Mouse (Mus musculus) adipose tissue, adult 10 weeks (tissue): ENCODE measurements around the gene Olfr1153. TPM values are rescaled to one million over a fixed set of nuclear protein-coding genes. Genes with fewer than 3 reads are reported as not detected.

Experiments used
- polyA plus RNA-seq: library from polyadenylated mRNA; stranded (reverse); fragments of 350-450 nt; fragmentation: Illumina TruSeq; extraction: RNeasy Lipid Tissue Mini Kit (QIAGEN cat#74804); gene quantifications from one replicate; pipeline ENCODE4 v1.2.3, GENCODE M21; 2014; ENCODE audit warnings: low read depth, low replicate concordance

Olfr1153 gene
- polyA plus RNA-seq = not detected

DNA sequence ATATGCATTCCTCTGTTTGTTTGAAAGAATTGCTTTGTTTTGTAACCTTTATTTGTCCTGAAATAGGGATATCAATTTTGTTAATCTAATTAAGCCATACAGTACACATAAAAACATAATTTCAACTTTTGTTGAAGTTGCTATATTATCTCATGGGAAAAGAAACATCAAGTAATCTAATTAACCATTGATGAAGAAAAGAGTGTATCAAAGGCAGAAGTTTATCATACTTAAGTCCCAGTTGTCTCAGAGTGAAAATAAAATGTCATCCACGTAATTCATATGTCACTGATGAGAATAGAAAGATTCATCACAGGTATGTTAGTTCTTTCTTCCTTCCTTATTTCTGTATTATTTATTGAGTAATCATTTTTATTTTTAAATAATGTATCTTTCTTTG lies at the start of gene Olfr1153:
Gene Olfr1153, plus strand, starts transcription at position 301 of the 400 bp plus-strand sequence.

DNA sequence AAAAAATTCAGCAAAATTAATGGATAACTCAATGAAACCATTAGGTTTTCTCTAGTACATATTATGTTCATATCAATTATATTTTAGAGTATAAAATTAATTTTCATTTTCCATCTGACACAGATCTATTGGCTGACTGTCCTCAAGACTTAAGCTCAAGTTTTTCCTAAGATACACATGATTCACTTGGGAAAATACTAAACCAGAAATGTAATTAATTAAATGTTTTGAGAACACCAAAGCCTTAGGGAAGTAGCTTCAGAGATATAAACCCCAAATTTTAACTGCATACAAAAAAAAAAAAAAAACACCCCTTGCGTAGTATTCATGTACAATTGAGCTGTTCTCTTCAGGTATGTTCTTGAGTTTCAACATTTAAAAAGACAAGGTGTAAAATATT lies 39.2 kb upstream of the Olfr1153 start, which contains the start of gene Olfr1151:
Gene Olfr1151, plus strand, starts transcription at position 301 of the 400 bp plus-strand sequence.

DNA sequence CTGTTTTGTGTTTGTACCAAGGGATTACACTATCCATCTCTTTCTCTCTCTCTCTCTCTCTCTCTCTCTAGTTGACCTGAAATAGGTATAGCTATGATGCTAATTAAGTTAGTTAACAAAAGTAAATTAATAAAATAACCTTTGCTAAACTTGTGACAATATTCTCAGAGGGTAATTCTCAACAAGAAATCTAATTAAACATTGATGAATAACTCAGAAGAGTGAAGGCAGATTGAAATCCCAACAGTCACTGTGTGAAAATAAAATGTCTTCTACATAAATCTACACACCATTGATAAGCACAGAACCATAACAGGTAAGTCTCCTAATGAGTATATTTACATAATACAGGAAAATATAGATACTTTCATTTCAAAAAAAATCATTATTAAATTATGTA lies 28.6 kb upstream of the Olfr1153 start, which contains the start of gene Olfr1152:
Gene Olfr1152, plus strand, starts transcription at position 301 of the 400 bp plus-strand sequence.

DNA sequence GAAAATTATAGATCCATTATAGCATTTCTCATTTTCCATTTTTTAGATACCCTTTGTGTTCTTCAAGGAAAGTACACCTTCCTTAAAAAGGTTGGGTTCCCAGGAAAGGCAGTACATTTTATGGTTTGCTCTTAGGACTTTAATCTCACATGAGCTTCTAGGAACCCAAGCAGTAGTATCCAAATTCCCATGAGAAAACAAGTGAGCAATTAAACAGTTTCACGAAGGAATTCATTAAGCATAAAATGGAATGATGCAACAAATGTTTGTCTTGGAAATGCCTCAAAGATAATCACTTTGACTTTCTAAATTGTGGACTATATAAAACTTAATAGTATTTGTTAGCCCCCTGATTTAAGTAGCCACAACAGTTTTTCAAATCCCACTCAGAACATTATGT lies 10.3 kb downstream of the Olfr1153 start, which contains the start of gene Olfr1154:
Gene Olfr1154, minus strand, starts transcription at position 101 of the 400 bp plus-strand sequence.

DNA sequence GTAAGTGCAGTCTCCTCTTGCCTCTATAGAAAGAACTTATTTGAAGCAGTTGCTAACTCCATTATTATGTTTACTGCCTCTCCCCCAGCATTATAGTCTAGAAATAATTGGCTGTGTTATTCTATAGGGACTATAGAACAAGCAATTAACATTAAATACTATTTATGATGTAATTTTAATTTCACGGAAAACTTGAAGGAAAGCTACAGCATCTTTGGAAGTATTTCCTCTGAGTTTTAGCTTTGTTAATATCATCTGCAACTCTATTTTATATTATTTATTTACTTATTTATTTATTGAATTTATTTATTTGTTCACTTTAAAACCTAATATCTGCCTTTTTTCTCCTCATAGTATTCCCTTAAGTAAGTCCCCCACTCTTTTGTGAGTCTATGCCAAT lies 50.3 kb downstream of the Olfr1153 start, which contains the start of gene Olfr1155:
Gene Olfr1155, minus strand, starts transcription at position 101 of the 400 bp plus-strand sequence.

Other genes with a start within 250 kb of the Olfr1153 start
- gene Olfr1133, start 247.6 kb upstream of the Olfr1153 start, polyA plus RNA-seq = not detected
- gene Olfr1134, start 236.5 kb upstream of the Olfr1153 start, polyA plus RNA-seq = not detected
- gene Olfr1135, start 221.3 kb upstream of the Olfr1153 start, polyA plus RNA-seq = not detected
- not detected for gene Olfr1136, start 201.0 kb upstream of the Olfr1153 start, polyA plus RNA-seq
- not detected for gene Olfr1137, start 181.8 kb upstream of the Olfr1153 start, polyA plus RNA-seq
- gene Olfr1138, start 155.0 kb upstream of the Olfr1153 start, polyA plus RNA-seq = not detected
- not detected for gene Olfr1140, start 151.2 kb upstream of the Olfr1153 start, polyA plus RNA-seq
- not detected for gene Olfr1141, start 141.0 kb upstream of the Olfr1153 start, polyA plus RNA-seq
- not detected for gene Olfr152, start 115.5 kb upstream of the Olfr1153 start, polyA plus RNA-seq
- not detected for gene Olfr1143, start 94.4 kb upstream of the Olfr1153 start, polyA plus RNA-seq
- gene Olfr1145, start 85.1 kb upstream of the Olfr1153 start, polyA plus RNA-seq = not detected
- not detected for gene Olfr1148, start 64.4 kb upstream of the Olfr1153 start, polyA plus RNA-seq
- gene Olfr1150-ps1, start 51.0 kb upstream of the Olfr1153 start, polyA plus RNA-seq = not detected
- not detected for gene Olfr1151, start 39.1 kb upstream of the Olfr1153 start, polyA plus RNA-seq
- not detected for gene Olfr1152, start 28.5 kb upstream of the Olfr1153 start, polyA plus RNA-seq
- gene Olfr1154, start 10.2 kb downstream of the Olfr1153 start, polyA plus RNA-seq = not detected
- not detected for gene Olfr1155, start 50.2 kb downstream of the Olfr1153 start, polyA plus RNA-seq
- gene Olfr1156, start 58.1 kb downstream of the Olfr1153 start, polyA plus RNA-seq = not detected
- gene Olfr1157, start 73.3 kb downstream of the Olfr1153 start, polyA plus RNA-seq = not detected
- not detected for gene Olfr74, start 79.7 kb downstream of the Olfr1153 start, polyA plus RNA-seq
- not detected for gene Olfr1158, start 95.2 kb downstream of the Olfr1153 start, polyA plus RNA-seq
- gene Olfr1160, start 113.3 kb downstream of the Olfr1153 start, polyA plus RNA-seq = not detected
- not detected for gene Olfr1161, start 127.8 kb downstream of the Olfr1153 start, polyA plus RNA-seq
- not detected for gene Olfr73, start 142.7 kb downstream of the Olfr1153 start, polyA plus RNA-seq
- not detected for gene Olfr1162, start 156.2 kb downstream of the Olfr1153 start, polyA plus RNA-seq
- gene Olfr1163, start 176.9 kb downstream of the Olfr1153 start, polyA plus RNA-seq = not detected
- not detected for gene Olfr1164, start 199.0 kb downstream of the Olfr1153 start, polyA plus RNA-seq
- not detected for gene Olfr1166, start 233.3 kb downstream of the Olfr1153 start, polyA plus RNA-seq